In genomic region chr19:11485746-11486145, GRCm38 (mm10) we compare ENCODE assay signal across 12 mouse cellular contexts. TPM values are rescaled to one million over a fixed set of nuclear protein-coding genes. Genes with fewer than 3 reads are reported as not detected.
DNase-seq lines count a peak whose midpoint lies in the region; ATAC-seq lines count a peak whose summit lies in the region.
"Had no signal": no experiment of that assay in that cellular context is flagged by ENCODE, and none has a peak within 500 bp of the region (broad histone marks: within the 10 kb centered on the region; RNA-seq: fewer than 3 reads in every experiment).

Gene Gm8369 (plus strand): TSS chr19:11485938.

- no peak for ATAC-seq in hematopoietic stem cell, adult 5-6 weeks (replicated peaks in 1 of 2; ENCODE audit: insufficient read depth in 1 of 2, low FRiP score in 2 of 2, low TSS enrichment in 1 of 2, low read depth in 1 of 2, poor library complexity in 2 of 2, severe bottlenecking in 2 of 2)
- no peak for ATAC-seq in erythroid progenitor cell, adult 5-6 weeks (replicated peaks; ENCODE audit: low FRiP score, poor library complexity, severe bottlenecking)
- ATAC-seq: forebrain, postnatal 0 days had no signal

- DNase-seq in spleen, postnatal 36 days (ENCODE audit: low spot score in 2 of 2), result peak; percentile 45 to 53
- no peak for DNase-seq in spleen, postnatal 14 days (ENCODE audit: low spot score in 2 of 2)
- DNase-seq in left cerebral cortex, adult 9 months (ENCODE audit: low spot score in 2 of 2), result peak; percentile 22 to 47
- DNase-seq in telencephalon, adult 2 months (ENCODE audit: low read depth, low spot score), result peak; percentile 70
- DNase-seq in lung, postnatal 10 days, result no peak
- DNase-seq: forebrain, postnatal 0 days; heart, adult 18-20 months; kidney, adult 18-20 months; thymus, adult 18-20 months had no signal

RNA-seq across cellular contexts. Expression of gene Gm8369, which starts in this region (rescaled TPM):
- 0.69 and 11.6 TPM in 2 replicates for total RNA-seq in hematopoietic stem cell, adult 5-6 weeks (2017)
- 13.7 and 24.7 TPM in 2 replicates for total RNA-seq in erythroid progenitor cell, adult 5-6 weeks (2015; ENCODE audit: low replicate concordance)
- total RNA-seq in erythroid progenitor cell, adult 5-6 weeks (2017; ENCODE audit: low replicate concordance), result 8.3 and 21.9 TPM in 2 replicates
- total RNA-seq: ES-E14; forebrain, postnatal 0 days had no signal

Comparison
In these comparisons a context has a peak if more than half of its experiments do, and no peak if none do; other contexts are left out.
1. DNase-seq: peak in spleen, postnatal 36 days (2 of 2), left cerebral cortex, adult 9 months (2 of 2) and telencephalon, adult 2 months (single experiment); none in spleen, postnatal 14 days (0 of 2) and lung, postnatal 10 days (single experiment).